Mouse (Mus musculus) liver, embryonic 14.5 days (tissue): ENCODE results near the gene Frem1.

ENCODE experiments used
- CTCF ChIP-seq: IDR thresholded peaks from 2 replicates; pipeline ENCODE4 v1.5.1; 2016; ENCODE audit warnings: antibody characterized with exemption, low read depth, control low read depth
- EP300 ChIP-seq: IDR thresholded peaks from 2 replicates; pipeline ENCODE4 v1.6.1; 2016; ENCODE audit warnings: antibody characterized with exemption, low read depth

DNA sequence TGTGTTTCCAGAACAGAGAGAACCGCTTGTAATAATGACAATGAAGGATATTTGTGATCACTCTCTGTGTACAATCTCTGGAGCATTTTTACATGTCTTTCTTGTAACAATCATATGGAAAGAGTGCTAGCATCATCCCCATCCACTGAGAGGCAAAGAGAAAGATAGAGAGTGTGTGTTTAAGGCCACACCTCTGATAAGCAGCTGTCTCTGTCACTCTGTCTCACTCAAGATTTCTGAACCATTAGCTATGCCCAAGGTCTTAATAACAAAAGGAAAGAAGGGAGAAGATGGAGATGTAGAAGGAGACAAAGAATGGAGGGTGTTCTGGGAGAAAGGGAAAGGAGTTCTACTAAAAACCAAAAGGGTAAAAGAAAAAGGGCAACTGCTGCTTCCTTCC is 91.1 kb downstream of the Frem1 start:
- no peak for TF ChIP-seq CTCF
- no peak for TF ChIP-seq EP300
